Comparison of ENCODE assay signal across 25 mouse cellular contexts in genomic region chr12:83227014-83227413, GRCm38 (mm10).
A peak's percentile ranks its signal among the peaks of the same experiment; 100 is the strongest.
DNase-seq lines count a peak whose midpoint lies in the region; ATAC-seq lines count a peak whose summit lies in the region.
"Had no signal": no experiment of that assay in that cellular context is flagged by ENCODE, and none has a peak within 500 bp of the region (broad histone marks: within the 10 kb centered on the region; RNA-seq: fewer than 3 reads in every experiment).

No protein-coding gene starts in this region.

- H3K36me3 ChIP-seq in heart, embryonic 14.5 days (ENCODE audit: control insufficient read depth, insufficient read depth, low read length), result no peaks in the 10 kb centered on the region
- H3K36me3 ChIP-seq in kidney, embryonic 14.5 days (ENCODE audit: control insufficient read depth, insufficient read depth, low read length), result no peaks in the 10 kb centered on the region
- H3K36me3 ChIP-seq: liver, embryonic 12.5 days; midbrain, embryonic 15.5 days had no signal

- peaks cover 10 to 12% of the 10 kb centered on the region in 2 experiments for H3K4me1 ChIP-seq in heart, embryonic 14.5 days (ENCODE audit: control insufficient read depth in 2 of 2, insufficient read depth in 2 of 2, low read length in 2 of 2)
- H3K4me1 ChIP-seq in kidney, embryonic 14.5 days (ENCODE audit: control insufficient read depth, insufficient read depth, low read length), result no peaks in the 10 kb centered on the region; the same call in 1 of the 2 replicates
- H3K4me1 ChIP-seq: liver, embryonic 12.5 days; megakaryocyte, embryonic 14.5 days; midbrain, embryonic 15.5 days had no signal

- H3K4me3 ChIP-seq in heart, embryonic 14.5 days (ENCODE audit: control insufficient read depth in 1 of 2, insufficient read depth in 1 of 2, low read depth in 1 of 2, low read length in 2 of 2), result no peak overlapping the region
- no peak overlapping the region for H3K4me3 ChIP-seq in kidney, embryonic 14.5 days (ENCODE audit: low read length)
- H3K4me3 ChIP-seq: liver, embryonic 12.5 days; megakaryocyte, embryonic 14.5 days; midbrain, embryonic 15.5 days had no signal

- no peaks in the 10 kb centered on the region for H3K27me3 ChIP-seq in heart, embryonic 14.5 days (ENCODE audit: control insufficient read depth, insufficient read depth, low read length)
- H3K27me3 ChIP-seq in kidney, embryonic 14.5 days (ENCODE audit: control insufficient read depth, insufficient read depth, low read length), result no peaks in the 10 kb centered on the region
- H3K27me3 ChIP-seq: liver, embryonic 12.5 days; midbrain, embryonic 15.5 days had no signal

- H3K9ac ChIP-seq in heart, embryonic 14.5 days (ENCODE audit: low read length), result no peak overlapping the region
- H3K9ac ChIP-seq in kidney, embryonic 14.5 days (ENCODE audit: low read depth, low read length), result no peak overlapping the region
- H3K9ac ChIP-seq: forebrain, postnatal 0 days; liver, embryonic 12.5 days; liver, postnatal 0 days; midbrain, embryonic 15.5 days had no signal

- H3K4me2 ChIP-seq in heart, embryonic 14.5 days (ENCODE audit: low read length), result no peak overlapping the region
- H3K4me2 ChIP-seq in kidney, embryonic 14.5 days (replicated peaks; ENCODE audit: low read depth, low read length), result no peak overlapping the region
- H3K4me2 ChIP-seq: heart, embryonic 11.5 days; liver, embryonic 12.5 days; midbrain, embryonic 15.5 days had no signal

- ATAC-seq in heart, embryonic 14.5 days (ENCODE audit: insufficient number of reproducible peaks, insufficient read depth, low FRiP score, low read depth), result no peak
- ATAC-seq in kidney, embryonic 14.5 days (ENCODE audit: low FRiP score, low TSS enrichment), result no peak
- ATAC-seq: CD4-positive, CD25-positive, alpha-beta regulatory T cell, adult 4 months; forebrain, postnatal 0 days; intestine, postnatal 0 days; liver, embryonic 12.5 days; liver, postnatal 0 days; midbrain, embryonic 15.5 days had no signal

- 72% methylated on average over 4 of the region's 4 CpGs for WGBS in heart, embryonic 14.5 days
- 53% methylated on average over 4 of the region's 4 CpGs for WGBS in kidney, embryonic 14.5 days

- peak overlapping the region; percentile 4 to 30; a peak in 2 of 4 replicates for H3K27ac ChIP-seq in heart, embryonic 14.5 days (replicated peaks in 1 of 2; ENCODE audit: control insufficient read depth in 1 of 2, insufficient read depth in 1 of 2, low read depth in 2 of 2, low read length in 2 of 2)
- H3K27ac ChIP-seq in kidney, embryonic 14.5 days (ENCODE audit: low read depth, low read length), result no peak overlapping the region
- H3K27ac ChIP-seq: liver, embryonic 12.5 days; midbrain, embryonic 15.5 days had no signal

- DNase-seq in heart, adult 11 months, result no peak
- peak; percentile 26 to 42 for DNase-seq in kidney, postnatal 4 days
- peak; percentile 30 for DNase-seq in embryo, embryonic 11 days
- DNase-seq in cerebellum, adult 9-11 months, result no peak
- no peak for DNase-seq in right cerebral cortex, postnatal 36 days (ENCODE audit: low spot score in 2 of 2)
- DNase-seq: adrenal gland, postnatal 14 days; cerebellum, adult 11 months; cerebellum, adult 9-10 months; forebrain, postnatal 0 days; gastrocnemius, postnatal 10 days; heart, postnatal 10 days; kidney, adult 9 months; kidney, postnatal 36 days; left cerebral cortex, postnatal 4 days; liver, postnatal 0 days; lung, postnatal 36 days; thymus, postnatal 4 days had no signal

- H3K9me3 ChIP-seq in heart, embryonic 14.5 days (ENCODE audit: control insufficient read depth, low read length), result no peaks in the 10 kb centered on the region; the same call in 1 of the 2 replicates
- no peaks in the 10 kb centered on the region for H3K9me3 ChIP-seq in kidney, embryonic 14.5 days (ENCODE audit: control insufficient read depth, low read length)
- H3K9me3 ChIP-seq: midbrain, embryonic 15.5 days had no signal

Comparison
In these comparisons a context has a peak if more than half of its experiments do, and no peak if none do; other contexts are left out.
1. DNase-seq: peak in kidney, postnatal 4 days (2 of 2) and embryo, embryonic 11 days (single experiment); none in heart, adult 11 months (single experiment), cerebellum, adult 9-11 months (single experiment) and right cerebral cortex, postnatal 36 days (0 of 2).